Mouse (Mus musculus) stomach, postnatal 0 days (tissue): ENCODE data around the gene Slc25a43. TPM values are rescaled to one million over a fixed set of nuclear protein-coding genes. Genes with fewer than 3 reads are reported as not detected.

Source experiments
- ATAC-seq: fragments of 200-750 bp; cut with Nextera tagmentation; 2 replicates; pipeline ENCODE4 v1.8.0; 2017; ENCODE audit not compliant: low FRiP score, low TSS enrichment
- DNase-seq: peaks from one replicate; pipeline ENCODE4 v3.0.0-alpha.2; 2016; ENCODE audit warnings: low spot score
- H3K27ac ChIP-seq: fragments of 300-500 bp; sonication (generic); replicated peaks from 2 replicates; pipeline ENCODE4 v1.5.1; 2014; ENCODE audit warnings: mild to moderate bottlenecking, control low read depth
- H3K27me3 ChIP-seq: fragments of 300-500 bp; sonication (generic); 2 replicates; pipeline ENCODE4 v1.6.1; 2014; ENCODE audit warnings: low read length; ENCODE audit not compliant: control insufficient read depth, insufficient read depth
- H3K36me3 ChIP-seq: fragments of 300-500 bp; sonication (generic); 2 replicates; pipeline ENCODE4 v1.6.1; 2014; ENCODE audit warnings: low read length, mixed read lengths; ENCODE audit not compliant: control insufficient read depth, insufficient read depth
- H3K4me1 ChIP-seq: fragments of 300-500 bp; sonication (generic); replicated peaks from 2 replicates; pipeline ENCODE4 v1.6.1; 2014; ENCODE audit warnings: antibody characterized with exemption; ENCODE audit not compliant: control insufficient read depth, insufficient read depth
- H3K4me2 ChIP-seq: fragments of 300-500 bp; sonication (generic); replicated peaks from 2 replicates; pipeline ENCODE4 v1.6.1; 2014; ENCODE audit warnings: low read depth, mild to moderate bottlenecking, control low read depth, moderate library complexity
- H3K4me3 ChIP-seq: fragments of 300-500 bp; sonication (generic); 2 replicates; pipeline ENCODE4 v1.5.1; 2014; ENCODE audit warnings: low read depth, low read length, control low read depth
- H3K9ac ChIP-seq: fragments of 300-500 bp; sonication (generic); 2 replicates; pipeline ENCODE4 v1.6.1; 2014; ENCODE audit warnings: mild to moderate bottlenecking, low read length, control low read depth, mixed read lengths
- H3K9me3 ChIP-seq: fragments of 300-500 bp; sonication (generic); 2 replicates; pipeline ENCODE4 v1.6.1; 2016; ENCODE audit warnings: low read length; ENCODE audit not compliant: control insufficient read depth
- CTCF ChIP-seq: IDR thresholded peaks from 2 replicates; pipeline ENCODE4 v1.5.1; 2016; ENCODE audit warnings: antibody characterized with exemption, low read depth, mild to moderate bottlenecking, moderate library complexity
- EP300 ChIP-seq: optimal IDR thresholded peaks from 2 replicates; pipeline ENCODE3; 2016; ENCODE audit warnings: antibody characterized with exemption
- WGBS: fragments of 180-500 bp; shearing (Covaris S2); extraction: QIAGEN DNeasy Blood & Tissue Kit; methylation state at CpG from one replicate; pipeline ENCODE4 v1.1.7; 2014; 5-methylcytosine and 5-hydroxymethylcytosine counted together
- polyA plus RNA-seq: library from polyadenylated mRNA; unstranded; fragments of >200 nt; fragmentation: Nextera tagmentation; extraction: Ambion mirVana; gene quantifications from 2 replicates; pipeline ENCODE4 v1.2.1, GENCODE M21; 2015

Gene Slc25a43
- polyA plus RNA-seq, 1 experiment from 2014 or later, result 1.6 TPM

DNA sequence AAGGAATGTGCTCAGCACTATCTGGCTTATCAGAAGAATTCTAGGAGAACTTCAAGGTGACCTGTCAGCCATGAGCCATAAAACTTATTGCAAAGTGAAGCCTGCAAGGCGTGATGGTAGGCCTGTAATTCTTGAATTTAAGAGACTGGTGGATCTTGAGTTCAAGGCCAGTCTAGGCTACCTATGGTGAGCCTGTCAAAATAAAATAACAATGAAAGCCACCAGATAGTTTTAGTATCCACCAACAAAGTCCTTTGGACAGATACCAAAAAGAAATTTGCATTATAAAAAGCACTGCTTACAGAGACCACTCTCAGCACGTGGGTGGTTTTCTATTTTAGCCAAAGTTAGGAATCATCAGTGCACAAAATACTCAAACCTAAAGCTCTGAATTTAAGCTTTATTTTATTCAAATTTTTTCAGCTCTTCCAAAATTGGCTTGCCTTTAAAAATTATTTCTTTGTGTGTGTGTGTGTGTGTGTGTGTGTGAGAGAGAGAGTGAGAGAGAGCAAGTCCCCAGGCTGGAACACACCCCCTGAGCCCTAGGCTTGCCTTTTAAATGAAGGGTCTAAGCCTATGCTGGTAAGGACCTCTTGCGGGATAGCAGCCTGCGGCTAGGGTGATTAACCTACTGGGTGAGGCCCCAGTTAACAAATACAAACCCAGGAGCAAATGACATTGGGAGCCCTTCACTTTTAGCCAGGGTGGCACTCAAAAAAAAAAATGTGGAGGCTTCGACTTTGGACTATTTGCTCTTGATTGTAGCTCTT lies 62.2 kb downstream of the Slc25a43 start:
- whole genome bisulfite sequencing, result 59% methylated on average over 5 of the region's 5 CpGs
- no peak for TF ChIP-seq CTCF
- TF ChIP-seq EP300, result no peak
- Histone ChIP-seq H3K4me3 (no peak overlapping the region), H3K36me3 (no peaks in the 10 kb centered on the region), H3K4me1 (no peaks in the 10 kb centered on the region), H3K9me3 (no peaks in the 10 kb centered on the region), H3K27me3 (no peaks in the 10 kb centered on the region), H3K27ac (no peak overlapping the region), H3K4me2 (no peak overlapping the region), H3K9ac (no peak overlapping the region)
- ATAC-seq (no peak), DNase-seq (no peak)

DNA sequence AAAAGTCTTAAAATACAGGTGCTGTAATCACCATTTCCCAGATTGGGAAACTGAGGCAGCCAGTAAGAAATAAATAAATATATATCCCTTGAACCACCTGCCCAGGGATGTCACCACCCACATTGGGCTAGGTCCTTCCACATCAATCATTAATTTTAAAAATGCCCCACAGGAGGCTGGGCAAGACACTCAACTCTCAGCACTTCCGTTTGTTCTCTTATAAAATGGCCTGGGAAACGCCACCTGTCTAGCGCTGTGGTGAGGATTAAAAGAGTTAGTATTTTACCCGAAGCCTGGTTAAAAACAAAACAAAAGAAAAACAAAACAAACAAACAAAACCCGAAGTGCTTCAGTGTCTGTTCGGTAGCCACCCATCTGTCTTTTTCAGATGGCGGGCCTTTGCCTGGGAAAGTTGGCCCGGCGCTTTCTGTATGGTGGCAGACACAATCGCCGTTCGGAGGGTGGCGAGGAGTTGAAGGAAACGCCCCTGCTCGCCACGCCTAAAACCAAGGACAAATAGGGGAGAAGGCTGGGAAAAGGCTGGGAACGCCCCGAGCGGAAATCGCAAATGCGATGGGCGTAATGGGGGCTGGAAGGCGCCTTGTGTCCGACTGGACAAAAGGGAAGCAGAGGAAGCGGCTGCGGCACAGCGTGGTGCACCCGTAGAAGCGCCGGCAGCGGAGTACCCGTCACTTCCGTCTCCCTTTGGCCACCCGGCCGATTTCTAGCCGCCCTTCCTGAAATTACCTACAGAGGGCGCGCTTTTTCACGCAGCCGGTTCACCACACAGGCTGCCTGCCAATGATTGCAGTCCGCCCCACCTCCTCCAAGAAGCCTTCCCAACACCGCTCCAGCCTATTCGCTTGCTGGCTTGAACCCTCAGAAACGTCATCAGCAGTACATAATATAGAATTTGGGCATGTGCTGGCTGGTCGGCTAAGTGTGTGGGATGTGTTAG lies 64.2 kb downstream of the Slc25a43 start:
- 0 out of 2 replicates have a peak overlapping the region, but pooled peaks have one; percentile 27 for H3K9ac ChIP-seq
- peak; percentile 96 for ATAC-seq
- TF ChIP-seq CTCF (peak; percentile 81), EP300 (peak; percentile 75)

DNA sequence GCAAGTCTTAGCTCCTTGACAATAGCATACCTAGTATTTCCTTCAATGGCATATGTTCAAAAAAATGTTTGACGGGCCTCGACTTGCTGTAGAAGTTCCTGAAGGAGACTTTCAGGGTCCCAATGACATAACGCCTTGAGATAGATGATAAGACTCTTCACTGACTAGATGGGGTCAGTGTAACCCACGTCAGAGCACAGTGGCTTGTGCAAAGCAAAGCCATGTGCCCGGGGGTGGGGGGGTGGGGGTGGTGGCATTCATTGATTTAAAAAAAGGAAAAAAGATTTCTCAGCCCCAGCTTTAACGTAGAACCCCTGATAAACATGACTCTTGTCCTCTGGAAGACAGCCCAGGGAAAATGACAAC lies 64.8 kb downstream of the Slc25a43 start:
- ATAC-seq (peak; percentile 20; the same call in 1 of the 2 replicates), DNase-seq (no peak)
- H3K4me1 ChIP-seq, result no peaks in the 10 kb centered on the region
- H3K9ac ChIP-seq, result no peak overlapping the region
- no peaks in the 10 kb centered on the region for H3K9me3 ChIP-seq
- H3K36me3 ChIP-seq, result no peaks in the 10 kb centered on the region
- 46% methylated on average over 6 of the region's 6 CpGs for WGBS
- peak overlapping the region; percentile 33; the same call in 1 of the 2 replicates for H3K4me3 ChIP-seq
- H3K4me2 ChIP-seq, result 0 out of 2 replicates have a peak overlapping the region, but pooled peaks have one; percentile 11
- TF ChIP-seq CTCF, result no peak
- TF ChIP-seq EP300, result no peak
- no peaks in the 10 kb centered on the region for H3K27me3 ChIP-seq
- H3K27ac ChIP-seq, result peak overlapping the region; percentile 71

More for the DNA sequence above, 64.2 kb downstream of the Slc25a43 start:
- H3K4me1 ChIP-seq, result no peaks in the 10 kb centered on the region
- DNase-seq, result peak; percentile 90
- 14% methylated on average over 38 of the region's 45 CpGs for WGBS
- H3K36me3 ChIP-seq, result no peaks in the 10 kb centered on the region
- H3K9me3 ChIP-seq, result no peaks in the 10 kb centered on the region
- H3K4me3 ChIP-seq, result peak overlapping the region; percentile 33
- H3K4me2 ChIP-seq, result peak overlapping the region; percentile 42
- H3K27ac ChIP-seq, result peak overlapping the region; percentile 71
- no peaks in the 10 kb centered on the region for H3K27me3 ChIP-seq

DNA sequence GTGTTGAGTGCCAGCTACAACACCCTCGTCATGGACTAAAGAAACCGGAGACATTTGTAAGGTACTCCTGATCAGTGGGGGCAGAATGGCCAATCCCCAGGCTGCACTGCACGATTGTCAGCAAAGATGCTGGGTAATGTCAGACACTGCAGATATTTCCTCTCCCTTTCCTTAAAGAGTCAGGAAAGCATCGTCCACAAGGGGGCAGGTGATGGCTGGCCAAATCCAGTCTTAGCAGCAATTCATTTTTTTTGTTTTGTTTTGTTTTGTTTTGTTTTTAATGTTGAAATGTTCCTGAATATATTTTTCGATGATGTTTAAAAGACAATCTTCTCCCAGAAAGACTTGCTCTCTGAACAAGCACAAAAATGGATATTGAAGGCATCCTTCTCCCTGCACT lies 67.9 kb downstream of the Slc25a43 start:
- ATAC-seq (no peak), DNase-seq (no peak)
- 43% methylated on average over 5 of the region's 5 CpGs for WGBS

DNA sequence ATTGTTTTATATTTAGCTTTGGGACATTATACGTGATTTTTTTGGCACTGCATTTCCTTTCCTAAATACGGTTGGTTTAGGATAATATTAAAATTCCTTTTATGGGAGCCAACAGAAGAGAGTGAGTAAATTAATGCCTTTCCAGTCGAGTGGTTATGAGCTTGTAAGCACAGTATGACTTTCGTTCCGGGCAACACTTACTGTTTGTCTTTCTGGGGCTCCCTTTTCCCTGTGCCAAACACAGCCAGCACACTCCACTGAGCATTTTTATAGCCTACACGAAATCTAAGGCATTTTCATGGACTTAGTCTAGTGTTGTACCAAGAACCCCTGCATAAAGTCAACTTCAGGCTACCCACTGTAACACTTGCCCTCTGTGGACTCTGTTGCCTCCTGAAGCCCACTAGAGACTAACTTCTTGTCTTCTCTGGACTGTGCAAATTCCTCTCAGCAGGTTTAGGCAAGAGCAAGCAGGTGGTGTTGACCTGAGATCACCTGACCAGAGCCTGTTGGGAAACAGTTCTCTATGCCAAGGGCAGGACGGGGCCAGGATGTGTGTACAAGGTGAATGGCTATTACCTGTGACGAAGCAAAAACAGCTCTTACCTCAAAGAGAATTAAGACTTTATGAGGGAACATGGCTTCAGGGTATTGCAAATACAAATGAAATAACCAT lies 70.8 kb downstream of the Slc25a43 start:
- H3K4me1 ChIP-seq, result no peaks in the 10 kb centered on the region
- no peak overlapping the region for H3K4me2 ChIP-seq
- H3K9ac ChIP-seq, result no peak overlapping the region
- no peaks in the 10 kb centered on the region for H3K9me3 ChIP-seq
- no peak overlapping the region for H3K4me3 ChIP-seq
- DNase-seq, result peak; percentile 68
- peak overlapping the region; percentile 53 for H3K27ac ChIP-seq
- WGBS, result 46% methylated on average over 8 of the region's 8 CpGs
- H3K27me3 ChIP-seq, result no peaks in the 10 kb centered on the region
- ATAC-seq, result peak; percentile 89
- TF ChIP-seq EP300, result no peak
- TF ChIP-seq CTCF, result no peak
- no peaks in the 10 kb centered on the region for H3K36me3 ChIP-seq

More for the DNA sequence above, 67.9 kb downstream of the Slc25a43 start:
- H3K4me2 ChIP-seq, result no peak overlapping the region
- H3K27ac ChIP-seq, result no peak overlapping the region
- no peak overlapping the region for H3K9ac ChIP-seq
- TF ChIP-seq CTCF, result peak; percentile 75
- no peak for TF ChIP-seq EP300
- H3K36me3 ChIP-seq, result no peaks in the 10 kb centered on the region
- H3K27me3 ChIP-seq, result no peaks in the 10 kb centered on the region
- no peaks in the 10 kb centered on the region for H3K9me3 ChIP-seq
- no peaks in the 10 kb centered on the region for H3K4me1 ChIP-seq
- H3K4me3 ChIP-seq, result no peak overlapping the region
